Mouse (Mus musculus): ENCODE measurements around the gene Gpr39.
"Not testable (repeated sequence)": the region's sequence is repeated elsewhere in the genome, so short reads cannot be mapped to it uniquely, and the experiment has no call there.

The Gpr39 gene

GRCm38 (mm10) chr1:125676790-125677273, at the start of gene Gpr39:
Gene Gpr39, plus strand, starts transcription at chr1:125676995.
- DNase-seq (ENCODE audit: inconsistent ontology term): peak; percentile 91

DNA sequence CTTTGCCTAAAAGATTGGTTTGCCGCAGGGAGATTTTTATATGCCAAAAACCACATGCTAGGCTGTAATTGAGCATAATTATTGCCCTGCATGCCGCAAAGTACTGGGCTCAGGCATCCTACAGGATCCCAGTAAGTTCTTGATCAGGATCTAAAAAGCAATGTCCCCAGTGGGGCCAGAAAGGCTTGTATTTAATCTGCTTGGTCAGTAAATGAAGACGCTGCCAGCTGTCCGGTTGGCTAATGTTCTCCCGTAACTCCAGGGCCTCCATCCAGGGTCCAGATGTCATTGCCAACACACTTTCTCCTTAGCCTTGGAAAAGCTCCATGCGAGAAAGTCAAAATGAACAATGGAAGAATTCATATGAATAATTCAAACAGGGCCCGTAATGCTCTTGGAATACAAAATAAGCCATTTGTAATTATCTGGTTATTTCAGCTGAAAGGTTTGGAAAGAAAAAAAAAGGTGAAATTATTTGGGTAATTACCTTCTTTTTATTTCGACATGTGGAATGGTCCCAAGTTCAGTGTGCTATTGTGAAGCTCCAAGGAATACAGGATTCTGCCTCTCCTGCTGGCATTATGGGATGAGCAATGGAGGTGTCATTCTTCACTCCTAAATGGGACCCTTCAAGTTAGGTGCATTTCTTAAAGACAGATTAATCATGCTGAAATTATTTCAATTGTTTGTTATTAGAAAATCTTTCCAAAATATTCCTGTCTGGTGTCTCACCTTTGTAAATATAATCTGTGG, 37.1 kb upstream of the Gpr39 start:
- peak; percentile 87 for DNase-seq (ENCODE audit: inconsistent ontology term)

- DNase-seq (ENCODE audit: inconsistent ontology term): no peak
Observed at GRCm38 (mm10) chr1:125643643-125644042, 33.2 kb upstream of the Gpr39 start.

DNA sequence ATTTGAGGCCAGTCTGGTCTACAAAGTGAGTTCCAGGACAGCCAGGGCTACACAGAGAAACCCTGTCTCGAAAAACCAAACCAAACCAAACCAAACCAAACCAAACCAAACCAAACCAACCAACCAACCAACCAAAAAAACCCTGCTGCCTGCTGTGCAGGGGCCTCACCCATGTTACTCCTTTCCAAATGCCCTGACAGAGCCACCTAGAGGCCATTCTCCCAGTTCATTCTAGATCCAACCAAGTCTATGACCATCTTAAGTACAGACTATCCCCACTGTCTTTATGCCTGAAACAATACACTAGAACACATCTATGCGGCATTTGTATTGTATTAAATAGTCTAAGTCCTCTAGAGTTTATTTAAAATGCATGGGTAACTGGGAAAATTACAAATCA, 30.0 kb upstream of the Gpr39 start:
- not testable (repeated sequence) for DNase-seq (ENCODE audit: inconsistent ontology term)

DNA sequence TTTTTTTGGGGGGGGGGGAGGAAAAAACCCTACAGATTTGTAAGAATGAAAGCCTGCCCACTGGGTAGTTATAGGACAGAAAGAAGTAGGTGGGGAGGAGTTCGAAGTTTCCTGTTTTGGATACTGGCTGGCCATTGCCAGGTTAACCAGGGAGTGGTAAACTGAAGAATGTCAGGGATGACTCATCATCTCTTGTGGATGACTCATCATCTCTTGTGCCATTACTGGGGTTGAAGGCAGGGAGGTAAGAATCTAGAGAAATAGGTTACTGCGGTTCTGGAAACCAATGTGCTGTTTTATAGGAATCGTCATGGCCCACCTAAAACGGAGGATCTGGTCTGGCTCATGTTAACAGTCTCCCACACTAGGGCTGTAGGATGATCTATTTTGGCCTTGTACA, 28.8 kb upstream of the Gpr39 start:
- peak; percentile 50 for DNase-seq (ENCODE audit: inconsistent ontology term)

DNA sequence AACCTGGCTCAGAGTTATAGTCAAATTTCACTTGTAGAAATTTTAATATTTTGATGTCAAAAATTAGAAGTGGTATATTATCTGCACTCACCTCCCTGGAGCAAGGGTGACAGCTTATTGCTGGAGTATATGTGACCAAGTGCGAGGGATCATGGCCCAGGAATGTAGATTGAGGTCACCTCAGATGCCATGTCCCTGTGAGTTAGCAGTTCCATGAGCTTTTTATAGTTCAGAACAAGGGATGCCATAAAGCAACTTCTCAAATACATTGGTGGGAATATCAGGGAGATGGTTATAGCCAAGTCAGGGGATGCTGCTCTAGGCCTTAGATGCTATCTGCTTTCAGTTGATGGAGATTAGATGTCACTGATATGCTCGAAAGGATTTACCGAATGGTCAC, 27.7 kb upstream of the Gpr39 start:
- DNase-seq (ENCODE audit: inconsistent ontology term): no peak

GRCm38 (mm10) chr1:125652836-125653594, 23.8 kb upstream of the Gpr39 start:
- peak; percentile 8 for DNase-seq (ENCODE audit: inconsistent ontology term)

DNA sequence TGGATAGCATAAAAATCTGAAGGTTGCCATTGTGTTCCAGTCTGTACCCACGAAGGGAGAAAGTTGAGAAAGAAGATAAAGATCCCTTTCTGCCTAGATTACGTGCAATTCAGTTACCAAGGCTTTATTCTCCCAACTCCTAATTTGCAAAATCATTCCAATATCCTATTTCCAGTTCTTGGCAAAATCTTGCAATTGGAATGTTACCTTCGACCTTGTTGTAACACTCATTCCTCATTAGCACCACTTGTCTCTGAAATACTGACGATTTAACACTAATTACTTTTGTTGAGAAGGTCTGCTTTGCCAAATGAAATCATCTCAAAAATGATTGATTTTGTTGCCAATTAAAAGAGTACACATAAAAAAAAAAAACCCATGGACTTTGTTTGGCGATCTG, 19.4 kb upstream of the Gpr39 start:
- DNase-seq (ENCODE audit: inconsistent ontology term): peak; percentile 81

DNA sequence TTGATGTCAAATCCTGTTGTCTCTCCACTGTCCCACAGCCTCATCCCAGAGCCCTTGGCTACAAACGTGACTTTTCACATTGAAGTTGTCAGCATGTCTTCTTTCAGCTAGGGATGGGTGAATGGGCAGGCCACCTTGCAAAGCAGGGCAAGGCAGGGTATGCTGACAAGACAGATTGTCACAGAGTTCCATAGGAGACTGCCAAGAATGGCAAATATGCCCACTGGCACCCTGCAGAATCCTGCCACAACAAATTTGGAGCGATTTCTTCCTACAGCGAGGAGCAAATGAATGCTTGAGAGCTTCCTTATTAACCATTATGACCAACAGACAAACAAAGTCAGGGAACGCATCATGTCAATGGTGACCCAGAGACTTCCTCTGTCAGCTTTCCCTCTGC, 16.6 kb upstream of the Gpr39 start:
- DNase-seq (ENCODE audit: inconsistent ontology term): peak; percentile 79

- no peak for DNase-seq (ENCODE audit: inconsistent ontology term)
Observed at GRCm38 (mm10) chr1:125660901-125661300, 15.9 kb upstream of the Gpr39 start.

GRCm38 (mm10) chr1:125662058-125662457, 14.7 kb upstream of the Gpr39 start:
- no peak for DNase-seq (ENCODE audit: inconsistent ontology term)

DNA sequence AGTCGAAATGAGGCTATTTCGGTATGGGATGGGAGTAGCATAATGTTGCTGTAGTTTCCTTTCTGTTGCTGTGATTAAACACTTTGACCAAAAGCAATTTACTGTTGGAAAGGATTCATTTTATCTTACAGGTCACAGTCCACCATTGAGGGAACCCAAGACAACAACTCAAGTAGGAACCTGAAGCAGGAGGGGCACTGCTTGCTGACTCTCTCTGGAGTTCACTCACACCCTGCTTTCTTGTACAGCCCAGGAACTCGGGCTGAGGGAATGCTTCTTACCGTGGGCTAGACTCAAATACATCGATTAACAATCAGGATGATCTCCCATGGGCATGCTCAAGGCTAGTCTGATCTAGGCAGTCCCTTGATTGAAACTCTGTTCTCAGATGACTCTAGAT, 14.1 kb upstream of the Gpr39 start:
- DNase-seq (ENCODE audit: inconsistent ontology term): no peak

GRCm38 (mm10) chr1:125663104-125663503, 13.7 kb upstream of the Gpr39 start:
- DNase-seq (ENCODE audit: inconsistent ontology term): no peak

DNA sequence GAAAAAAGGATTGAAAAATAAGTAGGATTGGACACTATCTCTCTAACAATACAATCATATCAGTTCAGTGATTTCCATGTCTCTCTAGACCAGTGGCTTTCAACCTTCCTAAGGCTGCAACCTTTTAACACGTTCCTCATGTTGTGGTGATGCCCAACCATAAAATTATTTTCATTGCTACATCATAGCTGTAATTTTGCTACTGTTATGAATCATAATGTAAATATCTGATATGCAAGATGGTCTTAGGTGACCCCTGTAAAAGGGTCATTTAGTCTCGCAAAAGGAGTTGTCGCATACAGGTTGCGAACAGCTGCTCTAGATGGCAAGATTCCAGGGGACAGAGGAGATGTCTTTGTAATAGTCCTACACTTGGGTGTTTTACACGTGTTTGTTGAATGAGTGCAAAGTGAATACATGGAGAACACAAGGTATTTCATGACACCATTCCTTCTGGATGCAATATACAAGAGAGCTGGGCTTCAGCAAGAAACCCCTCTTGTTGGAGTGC, 11.6 kb upstream of the Gpr39 start:
- DNase-seq (ENCODE audit: inconsistent ontology term): no peak

DNA sequence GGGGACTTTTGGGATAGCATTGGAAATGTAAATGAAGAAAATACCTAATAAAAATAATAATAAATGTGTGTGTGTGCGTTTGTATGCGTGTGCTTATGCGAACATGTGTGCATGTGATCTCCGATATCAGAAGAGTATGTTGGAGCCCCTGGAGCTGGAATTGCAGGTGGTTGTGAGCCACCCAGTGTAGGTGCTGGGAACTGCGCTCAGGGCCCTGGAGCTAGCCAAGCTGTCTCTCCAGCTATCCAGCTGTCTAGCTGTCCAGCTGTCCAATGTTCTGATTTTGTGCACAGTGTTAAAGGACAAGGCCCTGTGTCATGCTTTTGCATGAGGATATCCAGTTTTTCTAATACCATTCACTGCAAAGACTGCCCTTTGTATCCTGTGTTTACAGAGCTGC, 7.8 kb upstream of the Gpr39 start:
- DNase-seq (ENCODE audit: inconsistent ontology term): no peak

GRCm38 (mm10) chr1:125675186-125675585, 1.6 kb upstream of the Gpr39 start:
- no peak for DNase-seq (ENCODE audit: inconsistent ontology term)

DNA sequence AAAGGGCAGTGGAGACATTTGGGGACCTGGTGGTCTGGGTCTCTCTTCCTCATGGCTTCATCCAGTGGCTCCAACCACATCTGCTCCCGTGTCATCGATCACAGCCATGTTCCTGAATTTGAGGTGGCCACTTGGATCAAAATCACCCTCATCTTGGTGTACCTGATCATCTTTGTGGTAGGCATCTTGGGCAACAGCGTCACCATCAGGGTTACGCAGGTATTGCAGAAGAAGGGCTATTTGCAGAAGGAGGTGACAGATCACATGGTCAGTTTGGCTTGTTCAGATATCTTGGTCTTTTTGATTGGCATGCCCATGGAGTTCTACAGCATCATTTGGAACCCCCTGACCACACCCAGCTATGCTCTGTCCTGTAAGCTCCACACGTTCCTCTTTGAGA, 491 bp downstream of the Gpr39 start:
- no peak for DNase-seq (ENCODE audit: inconsistent ontology term)

DNA sequence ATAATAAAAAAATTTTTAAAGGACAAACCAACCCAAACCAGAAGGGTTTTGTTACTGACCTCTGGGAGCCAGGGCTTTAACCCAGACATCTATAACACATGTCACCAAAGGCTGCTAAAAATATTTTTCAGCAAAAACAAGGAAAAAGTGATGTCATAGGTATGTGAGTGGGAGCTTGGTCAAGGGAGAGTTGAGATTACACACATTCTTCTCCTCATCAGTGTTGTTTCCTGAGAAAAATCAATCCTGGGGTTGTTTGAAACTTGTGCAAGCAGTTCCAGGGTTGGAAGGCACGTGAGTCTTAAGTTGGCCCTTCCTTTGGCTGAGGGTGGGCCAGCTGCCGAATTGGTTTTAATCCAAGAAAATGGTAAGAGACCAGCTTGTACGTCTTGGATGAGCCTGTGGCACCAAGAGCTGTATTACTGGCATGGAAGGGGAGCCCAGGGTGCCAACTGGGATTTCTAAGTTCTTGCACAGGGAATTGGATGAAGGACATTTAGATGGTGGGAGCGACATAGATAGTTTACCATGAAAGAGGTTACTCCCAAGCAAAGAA, 2.8 kb downstream of the Gpr39 start:
- DNase-seq (ENCODE audit: inconsistent ontology term): peak; percentile 65

DNA sequence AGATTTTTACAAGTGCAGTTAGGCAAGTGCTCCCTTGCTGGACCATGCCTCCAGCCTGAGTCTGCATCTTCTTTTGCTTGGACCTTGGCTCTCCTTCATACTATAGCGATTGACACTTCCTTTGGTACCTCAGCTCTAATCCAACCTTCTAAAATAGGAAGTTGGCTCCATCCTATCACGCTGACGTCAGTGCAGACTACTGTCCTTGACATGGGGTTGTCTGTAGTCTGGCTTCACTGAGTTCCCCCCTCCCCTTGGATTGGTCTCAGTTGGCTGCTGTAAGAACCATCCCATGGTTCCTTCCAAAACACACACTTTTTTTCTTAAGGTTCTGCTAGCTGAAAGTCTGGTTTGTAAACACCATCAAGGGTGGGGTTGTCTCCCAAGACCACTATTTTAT, 7.6 kb downstream of the Gpr39 start:
- DNase-seq (ENCODE audit: inconsistent ontology term): no peak

DNA sequence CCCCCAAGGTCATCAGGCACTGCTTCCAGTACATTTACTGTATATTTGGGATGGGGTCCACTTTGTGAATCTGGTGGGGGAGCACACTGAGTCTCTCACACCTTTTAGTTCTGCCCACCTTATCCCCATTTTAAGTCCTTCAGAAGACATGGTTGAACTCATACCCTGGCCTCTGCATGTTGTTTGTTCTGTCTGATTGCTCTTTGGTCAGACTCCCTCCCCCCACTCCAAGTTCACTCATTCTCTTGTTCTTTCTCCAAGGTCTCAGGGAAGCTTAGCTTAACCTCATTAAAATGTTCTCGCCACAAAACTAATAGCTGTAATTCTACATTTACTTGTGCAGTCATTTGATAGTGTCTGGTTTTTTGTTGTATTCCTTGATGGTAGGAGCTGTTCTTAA, 8.5 kb downstream of the Gpr39 start:
- no peak for DNase-seq (ENCODE audit: inconsistent ontology term)

DNA sequence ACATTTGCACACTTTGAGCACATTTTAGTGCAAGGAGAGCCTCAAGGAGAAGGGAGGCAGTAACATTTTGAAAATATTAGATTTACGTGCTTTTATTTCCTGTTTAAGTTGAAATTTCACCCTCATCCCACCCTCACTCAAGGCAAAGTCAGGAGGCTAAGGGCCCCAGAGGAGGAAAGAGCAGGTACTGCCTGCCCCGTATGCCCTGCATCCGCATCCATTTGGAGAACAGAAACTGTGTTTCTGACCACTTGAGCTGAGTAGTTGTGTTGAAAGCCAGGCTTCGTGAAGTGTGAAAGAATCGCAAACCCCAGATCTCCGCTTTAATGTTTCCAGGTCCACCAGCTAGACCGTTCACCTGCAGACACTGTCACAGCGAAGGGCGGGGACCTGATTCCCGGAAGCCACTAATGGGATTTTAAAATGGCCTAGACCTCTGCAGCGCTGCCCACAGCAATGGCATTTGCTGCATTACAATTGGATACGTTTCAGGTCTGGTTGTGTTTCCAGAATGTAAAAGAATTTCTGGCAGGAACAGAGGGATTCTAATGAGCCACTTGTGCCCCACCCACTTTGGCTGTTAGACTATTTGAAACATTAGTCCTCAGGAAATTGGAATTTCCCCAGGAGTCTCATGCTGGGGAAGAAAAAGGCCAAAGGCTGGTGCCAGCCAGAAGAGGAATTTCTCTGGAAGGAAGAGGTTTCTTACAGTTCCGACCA, 11.1 kb downstream of the Gpr39 start:
- peak; percentile 92 for DNase-seq (ENCODE audit: inconsistent ontology term)

GRCm38 (mm10) chr1:125693541-125693940, 16.7 kb downstream of the Gpr39 start:
- DNase-seq (ENCODE audit: inconsistent ontology term): peak; percentile 13
